Mouse (Mus musculus): Measurements from ENCODE around the gene Tmem110.

Gene Tmem110

DNA sequence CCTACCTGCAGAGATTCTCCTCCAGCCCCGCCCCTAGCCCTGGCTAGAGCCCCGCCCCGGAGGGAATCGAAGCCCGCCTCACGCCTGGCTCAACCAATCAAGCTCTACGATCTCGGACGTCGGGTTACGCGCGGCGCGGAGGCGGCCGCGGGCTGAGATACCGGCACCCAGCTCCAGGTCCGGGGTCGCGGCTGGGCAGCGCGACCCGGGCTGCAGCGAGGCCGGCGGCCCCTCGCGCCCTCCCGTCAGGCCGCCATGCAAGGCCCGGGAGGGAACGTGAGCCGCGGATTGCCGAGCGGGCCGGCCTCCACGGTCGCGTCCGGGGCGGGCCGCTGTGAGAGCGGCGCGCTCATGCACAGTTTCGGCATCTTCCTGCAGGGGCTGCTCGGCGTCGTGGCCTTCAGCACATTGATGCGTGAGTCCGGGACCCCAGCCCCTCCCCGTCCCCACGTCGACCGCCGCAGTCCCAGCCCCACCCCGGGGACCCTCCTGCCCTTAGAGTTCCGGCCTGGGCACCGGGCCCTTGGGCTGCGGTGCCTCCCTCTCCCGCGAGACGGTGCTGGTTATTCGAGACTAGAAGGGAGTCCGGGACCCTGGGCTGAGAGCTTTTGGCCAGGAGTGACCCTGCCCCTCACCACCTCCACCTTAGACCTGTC, at the start of gene Tmem110:
TSS of gene Tmem110 (plus strand) at position 115 of the 656 bp plus-strand sequence.
- in situ Hi-C loops (cut with MseI, MboI): no loop called here

DNA sequence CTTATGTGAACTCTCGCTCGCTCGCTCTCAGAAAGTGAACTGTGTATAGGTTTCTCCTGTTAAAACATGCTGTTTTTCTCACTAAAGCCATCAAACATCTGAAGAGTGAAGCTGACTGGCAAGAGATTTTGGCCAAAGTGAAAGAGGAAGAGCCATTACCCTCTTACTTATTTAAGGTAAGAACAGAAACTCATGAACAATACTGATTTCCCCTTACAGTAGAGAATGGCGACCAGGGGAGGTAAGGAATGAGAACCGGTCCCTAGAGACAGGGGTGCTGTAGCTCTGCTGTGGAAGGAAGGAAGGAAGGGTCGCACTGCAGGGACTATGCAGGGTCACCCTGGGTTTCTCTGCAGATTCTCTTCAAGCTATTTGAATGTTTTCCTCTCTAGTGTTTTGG, 40.8 kb upstream of the Tmem110 start:
- in situ Hi-C loops (cut with MseI, MboI): no loop called here

DNA sequence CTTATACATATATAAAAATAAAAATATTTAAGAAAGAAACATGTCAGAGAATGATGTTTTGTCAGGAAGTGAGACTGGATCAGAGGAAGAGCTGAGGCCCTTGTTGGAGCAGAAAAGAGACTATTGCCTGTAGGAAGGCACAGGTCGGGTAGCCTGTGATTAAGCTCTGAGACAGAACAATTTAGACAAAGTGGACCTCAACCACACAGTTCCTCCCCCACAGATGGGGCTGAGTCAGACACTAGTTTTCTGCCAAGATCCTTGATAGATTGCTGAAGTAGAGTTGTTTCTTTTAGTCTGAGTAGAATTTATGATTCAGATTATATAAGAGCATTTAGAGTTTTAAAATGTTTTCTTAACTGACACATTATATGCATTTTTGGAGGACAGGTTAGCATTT, 35.9 kb upstream of the Tmem110 start:
- in situ Hi-C loops (cut with MseI, MboI): no loop called here

DNA sequence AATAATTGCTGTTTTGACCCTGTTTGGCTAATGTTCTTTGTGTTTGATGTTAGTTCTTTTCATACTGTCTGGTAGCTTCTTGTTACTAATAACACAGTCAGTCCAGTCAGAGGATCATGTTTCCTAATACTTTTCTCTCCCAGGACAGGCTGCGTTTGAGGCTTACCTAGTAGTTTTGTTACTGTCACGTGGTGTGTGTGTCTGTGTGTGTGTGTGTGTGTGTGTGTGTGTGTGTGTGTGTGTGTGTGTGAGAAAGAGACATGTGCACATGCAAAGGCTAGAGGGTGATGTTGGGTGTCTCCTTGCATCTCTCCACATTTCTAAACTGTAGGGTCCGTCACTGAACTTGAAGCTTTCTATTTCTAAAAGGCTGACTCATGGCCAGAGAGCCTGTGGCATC, 32.5 kb upstream of the Tmem110 start:
- in situ Hi-C loops (cut with MseI, MboI): no loop called here

DNA sequence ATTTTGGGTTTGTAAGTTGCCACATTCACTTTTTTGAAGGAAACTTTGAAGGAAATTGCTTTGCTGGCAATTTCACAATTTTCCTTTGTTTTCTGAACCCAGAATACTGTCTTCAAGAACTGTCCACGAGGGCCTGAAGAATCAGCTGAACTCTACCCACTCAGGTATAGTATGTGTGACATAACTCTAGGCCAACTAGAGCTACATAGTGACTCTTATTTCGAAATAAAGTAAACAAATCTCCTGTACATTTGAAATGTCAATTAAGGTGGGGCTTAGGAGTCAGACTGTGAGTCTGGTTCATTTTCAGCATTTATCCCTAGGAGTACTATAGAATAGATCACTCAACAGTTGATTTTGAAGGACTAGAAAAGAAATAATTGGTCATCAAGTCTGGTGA, 23.6 kb upstream of the Tmem110 start:
- in situ Hi-C loops (cut with MseI, MboI): no loop called here

DNA sequence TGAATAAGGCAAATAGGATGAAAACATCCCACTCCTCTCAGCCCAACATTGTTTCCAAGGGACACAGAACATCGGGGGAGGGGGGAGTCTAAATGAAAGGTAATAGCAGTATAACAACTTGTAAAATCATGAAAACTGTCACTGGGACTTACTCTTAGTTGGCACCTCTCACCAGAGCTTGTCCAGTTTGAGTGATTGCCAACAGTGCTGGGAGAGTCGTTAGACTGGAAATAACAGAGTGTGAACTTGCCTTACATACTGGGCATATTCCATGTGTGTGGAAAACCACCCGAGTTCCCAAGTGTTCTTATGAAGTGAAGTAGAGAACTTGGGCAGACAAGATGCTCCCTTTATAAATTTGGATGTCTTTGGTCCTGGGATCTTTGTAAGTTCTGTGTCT, 4.3 kb upstream of the Tmem110 start:
- in situ Hi-C loops (cut with MseI, MboI): no loop called here

DNA sequence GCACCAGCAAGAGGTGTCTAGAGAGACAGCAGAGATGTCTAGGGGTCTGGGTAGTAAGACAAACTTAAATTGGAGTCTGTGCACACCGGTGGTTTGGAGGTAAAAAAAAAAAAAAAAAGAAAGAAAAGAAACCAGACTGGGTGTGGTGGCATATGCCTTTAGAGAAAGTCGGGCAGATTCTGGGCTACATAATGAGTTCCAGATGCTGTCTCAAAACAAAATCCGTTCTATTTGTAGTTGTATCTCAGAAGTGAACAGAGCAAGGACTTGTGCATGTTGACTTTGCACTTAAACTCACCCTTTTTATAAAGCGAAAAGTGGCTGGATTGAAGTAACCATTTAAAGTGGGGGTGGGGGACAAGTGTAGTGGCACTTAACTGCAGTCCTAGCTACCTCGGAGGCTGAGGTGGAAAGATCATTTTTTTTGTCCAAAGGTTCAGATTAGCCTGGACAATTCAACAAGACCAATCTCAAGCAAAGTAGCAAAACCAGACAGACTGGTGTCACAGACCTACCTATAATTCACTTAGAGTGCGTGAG, 864 bp upstream of the Tmem110 start:
- in situ Hi-C loops (cut with MseI, MboI): no loop called here

DNA sequence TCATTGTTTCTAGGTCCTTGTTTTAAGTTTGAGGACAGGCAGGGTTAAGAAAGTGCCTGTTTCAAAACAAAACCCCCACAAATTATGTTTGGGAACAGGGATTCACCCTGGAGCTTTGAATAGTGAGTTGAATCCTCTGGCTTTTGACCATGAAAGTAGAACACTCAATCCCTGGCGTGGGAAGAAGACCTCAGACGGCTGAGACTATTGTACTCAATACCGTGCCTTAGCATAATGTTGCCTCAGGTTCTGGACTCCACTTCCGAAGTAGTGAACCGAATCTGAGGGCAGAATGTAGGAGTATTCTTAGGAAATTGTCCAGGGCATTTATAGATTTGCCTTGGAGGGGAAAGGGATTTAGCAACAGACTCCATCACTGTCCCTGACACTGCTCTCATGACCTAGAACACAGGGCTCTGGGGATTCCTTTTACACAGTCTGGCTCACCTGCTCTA, 342 bp upstream of the Tmem110 start:
- in situ Hi-C loops (cut with MseI, MboI): no loop called here

DNA sequence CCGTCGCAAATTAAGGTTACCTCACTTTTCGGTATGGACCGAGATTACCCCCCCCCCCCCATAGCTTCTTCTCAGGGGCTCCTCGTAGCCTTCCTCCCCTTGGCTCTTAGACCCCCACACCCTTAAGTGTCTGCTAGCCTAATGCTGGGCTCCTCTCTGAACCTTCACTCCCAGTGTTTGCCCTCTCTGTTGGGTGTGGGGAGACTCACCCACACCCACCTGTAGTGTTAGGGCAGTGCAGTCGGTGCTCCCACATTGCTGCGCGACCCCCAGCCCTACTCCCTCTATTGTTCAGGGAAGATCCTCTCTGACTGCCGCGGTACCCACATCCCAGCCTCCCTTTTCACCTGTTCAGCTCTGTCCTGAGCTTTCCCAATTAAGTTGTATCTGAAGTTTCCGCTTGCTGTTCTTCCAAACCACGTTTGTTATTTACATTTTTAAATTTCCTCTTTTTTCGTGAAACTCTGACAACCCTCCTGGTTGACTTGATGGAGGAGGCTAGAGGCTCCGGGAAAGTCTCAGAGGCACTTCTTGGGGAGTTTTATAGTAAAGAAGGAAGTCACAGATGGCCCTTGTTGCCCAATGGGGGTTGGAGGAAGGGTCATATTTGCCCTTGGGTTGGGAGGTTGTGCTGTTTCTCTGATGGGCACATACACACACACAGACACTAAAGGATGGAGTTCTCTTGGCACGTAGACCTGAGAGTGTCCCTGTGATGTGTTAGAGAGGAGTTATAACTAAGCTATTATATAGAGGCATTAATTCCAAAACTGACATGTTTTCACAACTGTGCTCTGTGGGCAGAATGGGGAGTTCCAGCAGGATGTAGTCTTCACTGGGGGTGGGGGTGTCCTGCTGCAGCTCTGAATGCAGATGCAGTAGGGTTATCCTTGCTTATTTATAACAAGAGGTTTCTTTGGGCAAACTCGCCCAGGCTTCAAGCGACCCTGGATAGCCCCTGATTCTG, 1.1 kb downstream of the Tmem110 start:
- in situ Hi-C loops (cut with MseI, MboI): no loop called here

DNA sequence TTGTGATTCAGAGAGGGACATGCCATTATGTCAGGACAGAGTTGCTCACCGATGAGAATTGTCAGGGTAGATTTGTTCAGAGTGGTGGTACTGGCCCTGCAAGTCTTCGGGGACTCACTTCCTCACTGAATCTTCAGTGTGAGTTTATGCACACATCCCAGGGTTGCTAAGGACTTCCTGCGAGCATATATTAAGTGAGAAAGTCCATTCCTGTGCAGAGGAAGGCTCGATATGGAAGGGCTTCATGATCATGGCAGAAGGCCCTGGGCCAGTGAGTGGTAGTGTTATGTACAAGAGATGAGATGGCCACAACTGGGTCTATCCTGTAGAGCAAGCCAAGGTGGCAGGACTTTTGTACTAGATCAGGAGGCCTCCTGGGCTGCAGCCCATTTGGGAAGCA, 2.1 kb downstream of the Tmem110 start:
- in situ Hi-C loops (cut with MseI, MboI): no loop called here

DNA sequence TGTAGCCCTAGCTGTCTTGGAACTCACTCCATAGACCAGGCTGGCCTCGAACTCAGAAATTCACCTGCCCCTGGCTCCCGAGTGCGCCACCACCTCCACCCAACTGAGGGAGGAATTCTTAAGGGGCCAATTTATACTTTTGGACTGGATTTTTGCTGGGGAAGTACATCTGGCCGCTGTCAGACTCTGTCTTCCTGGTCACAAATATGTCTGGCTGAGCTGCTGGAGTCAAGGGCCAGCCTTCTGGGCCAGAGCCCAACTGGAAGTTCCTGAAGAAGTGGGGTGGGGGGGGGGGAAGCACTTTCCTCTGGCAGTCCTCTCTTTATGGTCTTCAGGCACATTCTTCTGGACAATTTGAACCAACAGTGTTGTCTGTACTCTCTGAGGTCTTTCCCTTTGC, 2.7 kb downstream of the Tmem110 start:
- in situ Hi-C loops (cut with MseI, MboI): no loop called here

DNA sequence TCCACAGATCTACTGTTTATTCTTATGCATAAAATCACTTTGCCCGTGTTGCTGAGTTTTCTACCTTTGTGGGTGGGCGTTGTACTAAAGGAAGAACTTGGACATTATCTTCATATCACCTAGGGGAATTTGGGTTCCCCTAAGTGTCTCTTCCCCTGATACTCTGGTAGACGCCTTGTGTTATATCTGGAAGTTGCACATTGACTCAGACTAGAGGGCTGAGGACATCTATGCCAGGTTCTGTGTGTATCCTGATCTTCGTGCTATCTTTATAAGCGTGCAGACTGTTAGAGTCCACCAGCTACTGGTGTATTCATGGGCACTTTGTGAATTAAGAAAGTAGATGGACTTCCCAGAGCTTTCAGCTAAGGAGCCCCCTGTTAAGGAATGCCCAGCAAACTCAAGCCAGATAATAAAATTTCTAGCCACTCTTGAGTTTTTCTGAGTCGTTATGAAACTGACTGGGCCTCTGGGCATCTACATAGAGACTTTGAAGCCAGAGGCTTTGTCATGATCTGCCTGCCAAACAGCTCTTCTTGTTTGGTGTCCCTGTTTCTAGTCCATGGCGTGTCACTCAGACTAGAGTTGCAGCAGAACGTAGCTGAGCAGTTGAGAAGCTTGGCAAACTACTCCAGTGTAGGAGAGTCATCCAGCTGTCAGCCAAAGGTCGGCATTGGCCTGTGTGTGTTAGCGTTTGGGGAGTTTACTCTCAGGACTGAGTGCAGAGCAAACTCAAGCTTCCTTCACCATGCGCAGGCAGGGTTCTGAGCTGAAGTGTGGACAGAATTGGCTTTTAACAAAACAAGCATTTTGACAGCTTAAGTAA, 3.5 kb downstream of the Tmem110 start:
- in situ Hi-C loops (cut with MseI, MboI): no loop called here

DNA sequence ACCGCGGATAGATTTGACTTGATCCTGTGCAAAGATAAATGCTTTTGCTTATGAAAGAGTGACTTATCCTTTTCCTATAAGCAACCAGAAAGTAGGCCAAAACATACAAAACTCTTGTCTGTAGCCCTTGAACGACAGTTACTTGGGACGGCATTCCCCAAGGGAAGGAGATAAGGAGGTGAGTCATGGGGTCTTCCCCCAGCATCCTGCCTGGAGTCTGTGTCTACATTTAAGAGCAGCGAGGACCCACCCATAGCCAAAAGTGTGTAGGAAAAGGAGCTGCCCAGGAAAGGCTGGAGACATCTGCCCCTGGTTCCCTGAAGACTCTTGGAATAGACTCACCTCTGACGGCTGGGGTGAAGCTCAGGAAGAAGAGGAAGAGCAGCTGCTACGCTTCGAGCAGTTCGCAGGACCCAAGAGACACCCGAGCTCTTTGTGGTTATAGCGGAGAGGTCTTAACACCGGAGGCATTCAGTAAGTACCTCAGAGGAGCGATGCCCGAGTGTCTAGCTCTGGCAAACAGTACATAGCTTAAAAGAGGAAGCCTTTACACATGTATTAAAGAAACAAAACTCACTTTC, 12.1 kb downstream of the Tmem110 start:
- in situ Hi-C loops (cut with MseI, MboI): no loop called here

DNA sequence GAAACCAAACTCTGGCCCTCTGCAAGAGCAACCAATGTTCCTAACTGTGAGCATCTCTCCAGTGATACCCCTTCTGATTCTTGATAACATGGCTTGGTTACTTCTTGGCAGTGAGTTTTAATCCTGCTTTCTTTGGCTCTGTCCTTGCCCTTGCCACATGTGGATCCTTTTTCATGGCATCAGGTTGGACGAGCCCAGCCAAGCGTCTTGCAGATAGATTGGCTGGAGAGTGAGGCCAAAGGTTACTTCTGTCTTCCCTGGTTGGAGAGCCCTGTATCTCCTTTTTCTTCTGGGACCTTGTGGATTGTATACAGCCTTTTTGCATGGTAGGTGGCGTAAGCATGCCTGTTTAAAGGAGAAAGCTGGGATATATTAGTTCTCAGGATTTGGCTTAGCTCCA, 18.3 kb downstream of the Tmem110 start:
- in situ Hi-C loops (cut with MseI, MboI): no loop called here

DNA sequence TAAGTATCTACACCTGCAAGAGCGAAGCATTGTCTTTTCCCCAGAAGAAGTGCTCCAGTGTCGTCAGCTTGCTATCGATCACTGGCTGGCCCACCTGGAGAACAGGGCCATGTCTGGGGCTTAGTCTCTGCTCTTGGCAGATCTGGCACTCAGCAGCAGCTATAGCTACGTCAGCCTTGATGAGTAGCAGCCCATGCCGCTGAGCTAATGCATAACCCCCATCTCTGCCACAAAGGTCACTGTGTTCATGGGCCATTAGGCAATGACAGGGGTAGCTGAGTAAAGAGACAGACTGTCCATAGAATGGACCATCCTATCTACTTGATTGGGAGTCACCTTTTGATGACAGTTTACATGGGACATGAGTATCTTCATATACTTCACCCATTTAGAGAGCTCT, 25.1 kb downstream of the Tmem110 start:
- in situ Hi-C loops (cut with MseI, MboI): no loop called here

DNA sequence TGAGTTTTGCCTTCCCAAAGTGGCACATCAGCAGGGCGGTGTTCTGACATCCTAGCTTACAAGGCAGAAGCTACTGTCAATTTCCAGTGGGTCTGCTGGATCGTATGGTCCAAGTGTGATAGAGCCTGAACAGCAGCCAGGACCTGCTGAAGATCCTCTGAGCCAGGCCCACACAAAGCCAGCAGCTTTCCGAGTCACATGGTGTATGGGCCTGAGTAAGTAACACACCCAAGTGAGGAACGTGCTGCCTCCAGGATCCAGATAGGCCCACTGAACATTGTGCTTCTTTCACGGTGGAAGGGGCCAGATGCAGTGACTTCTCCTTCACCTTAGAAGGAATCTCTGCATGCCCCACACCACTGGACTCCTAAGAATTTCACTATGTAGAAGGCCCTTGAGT, 26.9 kb downstream of the Tmem110 start:
- in situ Hi-C loops (cut with MseI, MboI): no loop called here

DNA sequence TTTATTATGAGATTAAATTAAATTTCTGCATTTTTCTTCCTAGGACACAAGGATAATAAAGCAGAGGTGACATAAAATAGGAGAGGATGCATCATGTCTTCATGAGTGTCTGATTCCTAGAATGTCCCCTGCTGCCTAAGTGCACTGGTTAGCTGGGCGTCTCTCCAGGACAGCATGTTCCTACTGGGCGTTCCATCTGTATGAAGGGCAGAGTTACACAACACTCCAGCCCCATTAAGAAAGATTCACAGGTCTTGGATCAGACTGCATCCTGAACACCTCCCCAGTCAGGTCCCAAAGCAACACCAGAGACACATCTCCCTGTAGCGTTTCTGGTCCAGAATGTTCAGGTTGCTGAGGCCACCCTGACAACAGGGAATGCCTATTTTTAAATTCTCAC, 29.9 kb downstream of the Tmem110 start:
- in situ Hi-C loops (cut with MseI, MboI): no loop called here

DNA sequence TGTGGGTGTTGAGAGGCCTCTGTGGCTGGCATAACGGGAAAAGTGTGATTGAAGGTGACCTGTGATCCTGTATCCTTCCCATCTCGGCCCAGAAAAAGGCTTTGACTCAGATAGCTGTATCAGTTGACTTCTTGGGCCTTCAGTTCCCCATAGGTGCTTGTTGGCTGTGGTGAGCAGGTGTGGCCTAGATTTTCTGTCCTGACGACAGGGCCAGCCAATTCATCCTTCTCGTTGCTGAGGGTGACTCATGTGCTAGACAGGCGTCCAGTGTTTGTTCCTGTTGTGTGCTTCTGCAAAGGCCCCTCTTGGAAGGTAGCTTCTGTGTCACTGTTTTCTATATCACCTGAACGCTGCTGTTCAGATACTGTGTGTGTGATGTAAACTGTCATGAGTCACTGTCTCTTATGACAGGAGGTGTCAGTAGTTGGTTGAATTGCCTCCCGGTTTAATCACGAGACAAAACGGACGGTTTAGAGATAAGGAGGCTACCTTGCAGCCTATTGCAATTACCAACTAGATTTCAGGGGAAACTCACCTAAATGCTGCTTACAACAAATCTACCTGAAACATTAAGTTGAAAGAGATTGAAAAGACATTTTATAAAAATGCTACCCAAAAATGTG, 31.6 kb downstream of the Tmem110 start:
- in situ Hi-C loops (cut with MseI, MboI): no loop called here

DNA sequence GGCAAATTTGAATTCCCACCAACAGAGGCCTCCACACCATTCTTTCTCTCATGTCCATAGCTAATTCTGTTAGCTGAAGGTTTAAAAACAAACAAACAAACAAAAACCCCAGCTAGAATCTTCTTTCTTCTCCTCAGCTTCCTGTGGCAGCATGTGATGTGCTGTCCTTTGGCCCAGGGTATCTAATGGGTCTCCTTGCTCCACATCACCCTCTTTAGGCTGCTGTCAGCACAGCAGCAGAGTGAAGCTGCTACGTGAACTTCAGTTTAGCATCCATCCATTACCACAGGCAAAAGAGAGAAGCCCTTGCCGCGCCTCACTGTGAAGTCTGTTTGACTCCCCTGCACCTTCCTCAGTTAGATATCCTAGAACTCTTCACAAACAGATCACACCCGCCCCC, 32.6 kb downstream of the Tmem110 start:
- in situ Hi-C loops (cut with MseI, MboI): no loop called here

DNA sequence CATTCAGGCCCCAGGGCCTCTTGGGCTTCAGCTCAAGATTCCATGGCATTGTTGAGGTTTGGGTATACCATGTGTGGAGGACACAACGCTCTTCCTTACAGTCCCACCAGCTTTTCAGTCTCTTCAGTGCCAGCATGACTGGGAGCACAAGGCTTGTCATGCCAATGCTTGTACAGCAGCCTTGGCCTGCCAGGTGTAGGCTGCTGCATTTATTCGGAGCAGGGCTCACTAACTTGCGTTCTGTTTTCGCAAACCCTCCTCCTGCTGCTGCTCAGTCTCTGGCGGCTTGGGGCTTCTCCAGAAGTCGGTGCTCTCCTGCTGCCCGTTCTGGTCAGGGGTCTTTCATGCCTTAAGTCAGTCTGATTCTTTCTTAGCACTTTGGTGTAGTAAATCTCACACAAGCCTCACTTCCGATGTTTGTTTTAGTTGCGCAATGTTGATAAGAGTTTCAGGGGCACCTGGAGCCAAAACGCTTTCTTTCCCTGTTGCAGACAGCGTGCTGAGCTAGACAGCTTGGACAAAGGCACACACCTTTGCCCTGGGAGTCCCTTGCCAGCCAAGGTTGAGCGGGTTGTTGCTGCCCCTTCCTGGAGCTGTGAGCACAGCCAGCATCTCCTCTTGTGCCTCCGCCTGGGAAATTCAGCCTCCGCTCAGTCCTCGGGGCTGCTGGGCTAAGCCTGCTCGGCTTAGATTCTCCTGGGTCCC, 36.2 kb downstream of the Tmem110 start:
- in situ Hi-C loops (cut with MseI, MboI): loop anchor here in 1 of 2 experiments (10.0 kb wide), 1 partner anchor 83 kb away; the partner anchor contains the start of gene Itih1

Data from mouse trophoblast stem cell (cell line).